Mouse (Mus musculus) CH12.LX (cell line): ENCODE results near the gene Me1.

Source experiments
- CTCF ChIP-seq, 2 experiments: IDR thresholded peaks in 1 of 2; conservative IDR thresholded peaks in 1 of 2; 2 replicates each; pipeline ENCODE4 v1.5.1; 2011 to 2012; ENCODE audit warnings: low read depth in 2 of 2, low read length in 2 of 2, improper control_type of control experiment in 1 of 2, inconsistent platforms in 1 of 2, mild to moderate bottlenecking in 1 of 2, moderate library complexity in 1 of 2
- E2F4 ChIP-seq: IDR thresholded peaks from 2 replicates; pipeline ENCODE4 v1.6.1; 2011; ENCODE audit warnings: low read depth, low read length, improper control_type of control experiment; ENCODE audit not compliant: insufficient replicate concordance
- EP300 ChIP-seq: IDR thresholded peaks from 2 replicates; pipeline ENCODE4 v1.6.1; 2011; ENCODE audit warnings: low read length, improper control_type of control experiment
- MAZ ChIP-seq: IDR thresholded peaks from 2 replicates; pipeline ENCODE4 v1.6.1; 2012; ENCODE audit warnings: low read depth, mild to moderate bottlenecking, inconsistent platforms, low read length, improper control_type of control experiment, moderate library complexity
- MEF2A ChIP-seq: IDR thresholded peaks from 2 replicates; pipeline ENCODE4 v1.6.1; 2014; ENCODE audit warnings: low read depth, mild to moderate bottlenecking, inconsistent platforms, low read length, improper control_type of control experiment, borderline replicate concordance
- MXI1 ChIP-seq: IDR thresholded peaks from 2 replicates; pipeline ENCODE4 v1.6.1; 2011; ENCODE audit warnings: mild to moderate bottlenecking, low read depth, low read length, improper control_type of control experiment
- MYC ChIP-seq: IDR thresholded peaks from 2 replicates; pipeline ENCODE4 v1.6.1; 2011; ENCODE audit warnings: low read depth, mild to moderate bottlenecking, improper control_type of control experiment, low read length
- POLR2A ChIP-seq: IDR thresholded peaks from 2 replicates; pipeline ENCODE4 v1.6.1; 2011; ENCODE audit warnings: low read depth, mild to moderate bottlenecking, improper control_type of control experiment, low read length
- POLR2AphosphoS2 ChIP-seq: IDR thresholded peaks from 2 replicates; pipeline ENCODE4 v1.6.1; 2011; ENCODE audit warnings: low read depth, low read length, improper control_type of control experiment
- SIN3A ChIP-seq: IDR thresholded peaks from 2 replicates; pipeline ENCODE4 v1.6.1; 2012; ENCODE audit warnings: low read length, improper control_type of control experiment, inconsistent platforms
- TBP ChIP-seq: conservative IDR thresholded peaks from 2 replicates; pipeline ENCODE4 v1.6.1; 2011; ENCODE audit warnings: low read depth, low read length, improper control_type of control experiment
- TCF12 ChIP-seq: IDR thresholded peaks from 2 replicates; pipeline ENCODE4 v1.6.1; 2014; ENCODE audit warnings: low read depth, mild to moderate bottlenecking, inconsistent platforms, low read length, improper control_type of control experiment
- USF1 ChIP-seq: IDR thresholded peaks from 2 replicates; pipeline ENCODE4 v1.6.1; 2014; ENCODE audit warnings: low read depth, mild to moderate bottlenecking, inconsistent platforms, low read length, improper control_type of control experiment
- ZNF384 ChIP-seq: IDR thresholded peaks from 2 replicates; pipeline ENCODE4 v1.6.1; 2012; ENCODE audit warnings: low read depth, low read length, improper control_type of control experiment, inconsistent platforms

DNA sequence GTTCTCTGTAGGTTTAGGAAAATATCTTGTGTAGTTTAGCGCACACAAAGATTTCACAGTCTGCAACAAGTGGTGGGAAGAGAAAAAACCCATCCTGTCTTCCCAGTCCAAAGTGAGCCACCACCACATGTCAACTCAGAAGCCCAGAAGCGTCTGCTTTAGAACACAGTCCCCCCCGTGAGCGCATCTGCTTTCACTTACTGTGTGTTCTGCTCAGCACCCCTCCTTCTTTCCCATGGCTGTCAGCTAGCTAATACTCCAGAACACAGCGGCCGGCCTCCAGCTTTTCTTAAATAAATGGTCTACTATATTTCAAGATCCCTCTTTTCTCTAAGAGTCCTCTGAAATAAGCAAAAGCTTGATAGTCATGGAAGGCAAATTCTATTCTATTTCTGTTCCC, 66.4 kb downstream of the Me1 start:
- TF ChIP-seq CTCF (conservative IDR thresholded peaks at IDR 0.05 in 1 of 2, IDR thresholded peaks at IDR 0.05 in 1 of 2; ENCODE audit: low read depth in 2 of 2, low read length in 2 of 2) (no peak), USF1 (no peak), MXI1 (no peak), ZNF384 (no peak), MEF2A (no peak), POLR2A (no peak), EP300 (no peak), SIN3A (no peak), E2F4 (no peak), MAZ (no peak), TBP (no peak), MYC (no peak), TCF12 (no peak), POLR2AphosphoS2 (no peak)
